Mouse (Mus musculus) liver (tissue): Measurements from ENCODE around the gene Krt33a.

Experiments used
- DNase-seq: peaks from one replicate; pipeline ENCODE4 v3.0.0-alpha.2; 2020; ENCODE audit warnings: mixed read lengths

Gene Krt33a

DNA sequence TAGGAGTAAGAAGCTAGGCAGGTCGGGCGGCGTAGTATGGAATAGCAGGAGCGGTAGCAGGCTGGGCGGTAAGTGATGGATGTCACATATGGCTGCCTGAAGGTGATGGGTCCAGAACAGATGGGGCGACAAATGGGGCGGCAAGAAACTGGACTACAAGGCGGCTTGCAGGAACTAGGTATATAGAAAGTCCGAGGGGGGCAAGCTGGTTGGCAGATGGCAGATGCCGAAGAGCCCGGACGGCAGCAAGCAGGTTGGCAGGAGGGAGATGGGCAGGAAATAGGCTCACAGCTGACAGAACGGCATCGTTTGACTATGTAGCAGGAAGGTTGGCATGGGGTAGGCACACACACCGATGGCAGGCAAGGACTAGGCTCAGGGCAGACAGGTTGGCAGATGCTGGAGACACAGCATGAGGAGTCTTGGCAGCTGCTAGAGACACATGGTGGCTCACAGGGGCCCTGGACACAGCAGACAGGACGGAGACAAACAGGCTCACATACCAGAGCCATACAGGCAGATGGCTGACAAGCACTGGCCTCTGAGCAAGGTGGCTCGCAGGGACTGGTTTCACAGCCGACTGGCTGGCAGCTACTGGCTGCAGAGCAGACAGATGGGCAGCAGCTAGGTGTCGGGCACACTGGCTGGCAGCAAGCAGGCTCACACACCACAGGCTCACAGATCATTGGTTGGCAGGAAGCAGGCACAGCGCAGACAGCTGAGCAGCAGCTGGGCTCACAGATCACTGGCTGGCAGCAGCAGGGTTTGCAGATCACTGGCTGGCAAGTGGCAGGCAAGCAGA is 30.5 kb downstream of the Krt33a start:
- DNase-seq = no peak

GRCm38 (mm10) chr11:99983442-99983841 is 32.6 kb downstream of the Krt33a start:
- no peak for DNase-seq

- no peak for DNase-seq
These were observed 33.3 kb downstream of the Krt33a start for GRCm38 (mm10) chr11:99982731-99983130.

DNA sequence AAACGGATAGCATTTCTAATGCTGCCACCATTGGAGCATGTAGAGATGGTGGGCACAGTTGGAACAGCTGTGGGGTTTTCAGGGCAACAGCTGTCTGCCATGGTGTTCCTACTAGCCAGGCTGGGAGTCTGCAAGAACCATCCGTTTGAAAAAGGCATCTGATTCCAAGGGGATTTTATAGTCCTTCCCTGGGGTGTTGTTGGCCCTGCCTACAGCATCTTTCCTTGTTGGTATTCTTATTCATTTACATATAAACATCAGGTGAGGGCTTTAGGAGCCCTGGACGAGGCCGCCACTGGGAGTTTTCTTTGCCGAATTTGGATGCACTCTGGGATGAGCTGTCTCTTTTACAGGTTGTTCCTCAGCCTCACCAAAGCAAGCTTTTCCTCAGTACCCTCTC is 37.1 kb downstream of the Krt33a start, which contains the start of gene Krtap29-1:
TSS of gene Krtap29-1 (minus strand) at position 101 of the 400 bp plus-strand sequence.
- DNase-seq = no peak

DNA sequence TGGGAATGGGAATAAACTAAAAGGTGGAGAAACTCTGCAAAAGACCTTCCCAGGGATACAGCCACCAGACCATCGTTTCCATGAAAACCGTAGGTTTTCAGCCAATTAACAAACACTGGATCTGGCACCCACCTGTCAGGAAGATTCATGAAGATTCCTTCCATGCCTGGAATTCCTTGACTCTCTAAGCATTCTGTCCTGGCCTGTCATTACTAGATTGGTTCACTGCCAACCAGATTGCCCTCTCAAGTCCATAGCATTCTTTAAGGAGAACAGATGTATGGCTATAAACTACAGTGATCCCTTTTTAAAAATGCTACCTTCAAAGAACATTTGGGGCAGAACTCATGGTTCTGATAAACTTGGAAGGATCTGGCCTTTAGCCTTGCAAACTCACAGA is 50.1 kb downstream of the Krt33a start:
- no peak for DNase-seq

GRCm38 (mm10) chr11:99964213-99964612 is 51.8 kb downstream of the Krt33a start:
- DNase-seq = no peak
